Mouse (Mus musculus) cerebellum, adult 9-10 months (tissue): ENCODE results near the gene Bhlhb9.

ENCODE experiments used
- DNase-seq: peaks from one replicate; pipeline ENCODE4 v3.0.0; 2022

Gene Bhlhb9

GRCm38 (mm10) chrX:135916580-135916979 lies 119.2 kb downstream of the Bhlhb9 start:
- no peak for DNase-seq

GRCm38 (mm10) chrX:135917116-135917515 lies 119.7 kb downstream of the Bhlhb9 start:
- DNase-seq, result no peak

GRCm38 (mm10) chrX:135922162-135922561 lies 124.8 kb downstream of the Bhlhb9 start:
- no peak for DNase-seq

GRCm38 (mm10) chrX:135925911-135926310 lies 128.5 kb downstream of the Bhlhb9 start:
- no peak for DNase-seq

GRCm38 (mm10) chrX:135928588-135928987 lies 131.2 kb downstream of the Bhlhb9 start:
- DNase-seq, result peak; percentile 4

GRCm38 (mm10) chrX:135936452-135936851 lies 139.1 kb downstream of the Bhlhb9 start:
- no peak for DNase-seq
